Mouse (Mus musculus): Measurements from ENCODE around the gene Itga9. TPM values are rescaled to one million over a fixed set of nuclear protein-coding genes. Genes with fewer than 3 reads are reported as not detected.

Gene Itga9
- polyA plus RNA-seq, 1 experiment: 15.0 TPM

- Histone ChIP-seq H3K27me3 (replicated peaks; ENCODE audit: control insufficient read depth, insufficient read depth, low read length) (no peaks in the 10 kb centered on the region), H3K4me1 (ENCODE audit: control insufficient read depth, insufficient read depth, low read length) (0 out of 2 replicates have a peak, but pooled peaks cover 2% of the 10 kb centered on the region), H3K36me3 (ENCODE audit: control insufficient read depth, insufficient read depth, low read length) (no peaks in the 10 kb centered on the region), H3K27ac (ENCODE audit: insufficient read depth, low read depth, low read length) (no peak overlapping the region), H3K4me3 (ENCODE audit: insufficient read depth, low read depth, low read length) (no peak overlapping the region)
- WGBS: 49% methylated on average over 4 of the region's 4 CpGs
- DNase-seq: no peak
- TF ChIP-seq CTCF (conservative IDR thresholded peaks at IDR 0.05; ENCODE audit: insufficient read depth, insufficient read length, low read depth, low read length) (no peak), POLR2A (IDR thresholded peaks at IDR 0.05; ENCODE audit: low read depth, low read length) (no peak)
These were observed 44.5 kb downstream of the Itga9 start for GRCm38 (mm10) chr9:118650976-118651375.

GRCm38 (mm10) chr9:118651939-118652338, 45.4 kb downstream of the Itga9 start:
- Histone ChIP-seq H3K4me3 (ENCODE audit: insufficient read depth, low read depth, low read length) (no peak overlapping the region), H3K36me3 (ENCODE audit: control insufficient read depth, insufficient read depth, low read length) (no peaks in the 10 kb centered on the region), H3K27ac (ENCODE audit: insufficient read depth, low read depth, low read length) (no peak overlapping the region), H3K4me1 (ENCODE audit: control insufficient read depth, insufficient read depth, low read length) (0 out of 2 replicates have a peak, but pooled peaks cover 2% of the 10 kb centered on the region), H3K27me3 (replicated peaks; ENCODE audit: control insufficient read depth, insufficient read depth, low read length) (no peaks in the 10 kb centered on the region)
- DNase-seq: peak; percentile 34
- TF ChIP-seq POLR2A (IDR thresholded peaks at IDR 0.05; ENCODE audit: low read depth, low read length): no peak
- TF ChIP-seq CTCF (conservative IDR thresholded peaks at IDR 0.05; ENCODE audit: insufficient read depth, insufficient read length, low read depth, low read length): no peak
- WGBS: 78% methylated on average over 2 of the region's 2 CpGs

- 88% methylated on average over 1 of the region's 1 CpGs for WGBS
- TF ChIP-seq CTCF (conservative IDR thresholded peaks at IDR 0.05; ENCODE audit: insufficient read depth, insufficient read length, low read depth, low read length) (no peak), POLR2A (IDR thresholded peaks at IDR 0.05; ENCODE audit: low read depth, low read length) (no peak)
These were observed 46.9 kb downstream of the Itga9 start for GRCm38 (mm10) chr9:118653436-118653835.

DNA sequence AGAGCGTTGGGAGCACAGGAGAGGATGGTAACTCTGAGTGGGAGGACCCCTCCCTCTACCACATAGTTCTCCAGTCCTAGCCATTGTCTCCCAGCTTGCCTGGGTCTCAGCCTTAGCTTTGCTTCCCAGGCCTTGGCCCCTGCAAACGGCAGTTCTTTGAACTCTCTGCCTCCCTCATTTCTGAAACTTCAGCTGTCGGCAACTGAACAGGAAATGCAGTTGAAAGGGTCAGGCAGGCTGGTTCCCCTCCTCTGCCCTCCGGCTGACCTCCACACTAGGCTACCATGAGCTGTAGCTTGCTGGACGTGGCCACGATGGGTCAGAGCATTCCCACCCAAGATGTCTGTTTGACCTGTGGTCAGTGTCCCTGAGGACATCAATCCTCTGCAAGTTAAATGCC, 48.5 kb downstream of the Itga9 start:
- Histone ChIP-seq H3K36me3 (ENCODE audit: control insufficient read depth, insufficient read depth, low read length) (no peaks in the 10 kb centered on the region), H3K27me3 (replicated peaks; ENCODE audit: control insufficient read depth, insufficient read depth, low read length) (no peaks in the 10 kb centered on the region), H3K4me3 (ENCODE audit: insufficient read depth, low read depth, low read length) (no peak overlapping the region), H3K27ac (ENCODE audit: insufficient read depth, low read depth, low read length) (no peak overlapping the region), H3K4me1 (ENCODE audit: control insufficient read depth, insufficient read depth, low read length) (no peaks in the 10 kb centered on the region)
- WGBS: 28% methylated on average over 6 of the region's 6 CpGs
- peak; percentile 67 for DNase-seq
- TF ChIP-seq POLR2A (IDR thresholded peaks at IDR 0.05; ENCODE audit: low read depth, low read length) (no peak), CTCF (conservative IDR thresholded peaks at IDR 0.05; ENCODE audit: insufficient read depth, insufficient read length, low read depth, low read length) (no peak)

More at GRCm38 (mm10) chr9:118653436-118653835, 46.9 kb downstream of the Itga9 start:
- Histone ChIP-seq H3K27ac (ENCODE audit: insufficient read depth, low read depth, low read length) (no peak overlapping the region), H3K4me1 (ENCODE audit: control insufficient read depth, insufficient read depth, low read length) (no peaks in the 10 kb centered on the region), H3K36me3 (ENCODE audit: control insufficient read depth, insufficient read depth, low read length) (no peaks in the 10 kb centered on the region), H3K27me3 (replicated peaks; ENCODE audit: control insufficient read depth, insufficient read depth, low read length) (no peaks in the 10 kb centered on the region), H3K4me3 (ENCODE audit: insufficient read depth, low read depth, low read length) (no peak overlapping the region)
- DNase-seq: no peak

DNA sequence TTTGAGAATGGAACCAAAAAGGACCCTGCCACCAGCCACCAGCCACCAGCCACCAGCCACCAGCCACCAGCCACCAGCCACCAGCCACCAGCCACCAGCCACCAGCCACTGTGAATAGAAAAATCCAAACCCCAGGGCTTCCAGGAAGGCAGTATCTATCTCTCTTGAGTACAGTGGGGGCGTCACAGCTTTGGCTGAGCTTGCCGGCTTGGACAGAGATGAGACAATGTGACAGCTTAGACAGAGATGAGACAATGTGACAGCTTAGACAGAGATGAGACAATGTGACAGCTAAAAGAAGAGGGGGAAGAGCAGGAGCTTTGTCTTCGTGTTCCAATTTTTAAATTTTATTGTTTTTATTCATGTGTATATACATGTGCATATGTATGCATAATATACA, 49.2 kb downstream of the Itga9 start:
- 93% methylated on average over 3 of the region's 3 CpGs for WGBS
- H3K27ac ChIP-seq (ENCODE audit: insufficient read depth, low read depth, low read length): no peak overlapping the region
- no peaks in the 10 kb centered on the region for H3K36me3 ChIP-seq (ENCODE audit: control insufficient read depth, insufficient read depth, low read length)

GRCm38 (mm10) chr9:118658159-118658558, 51.7 kb downstream of the Itga9 start:
- Histone ChIP-seq H3K4me1 (ENCODE audit: control insufficient read depth, insufficient read depth, low read length) (no peaks in the 10 kb centered on the region), H3K36me3 (ENCODE audit: control insufficient read depth, insufficient read depth, low read length) (no peaks in the 10 kb centered on the region), H3K27me3 (replicated peaks; ENCODE audit: control insufficient read depth, insufficient read depth, low read length) (no peaks in the 10 kb centered on the region), H3K27ac (ENCODE audit: insufficient read depth, low read depth, low read length) (no peak overlapping the region), H3K4me3 (ENCODE audit: insufficient read depth, low read depth, low read length) (no peak overlapping the region)
- WGBS: 88% methylated on average over 7 of the region's 7 CpGs
- TF ChIP-seq CTCF (conservative IDR thresholded peaks at IDR 0.05; ENCODE audit: insufficient read depth, insufficient read length, low read depth, low read length) (no peak), POLR2A (IDR thresholded peaks at IDR 0.05; ENCODE audit: low read depth, low read length) (no peak)
- no peak for DNase-seq

More for the DNA sequence above, 49.2 kb downstream of the Itga9 start:
- Histone ChIP-seq H3K4me3 (ENCODE audit: insufficient read depth, low read depth, low read length) (no peak overlapping the region), H3K4me1 (ENCODE audit: control insufficient read depth, insufficient read depth, low read length) (no peaks in the 10 kb centered on the region), H3K27me3 (replicated peaks; ENCODE audit: control insufficient read depth, insufficient read depth, low read length) (no peaks in the 10 kb centered on the region)
- no peak for DNase-seq
- no peak for TF ChIP-seq CTCF (conservative IDR thresholded peaks at IDR 0.05; ENCODE audit: insufficient read depth, insufficient read length, low read depth, low read length)
- TF ChIP-seq POLR2A (IDR thresholded peaks at IDR 0.05; ENCODE audit: low read depth, low read length): no peak

GRCm38 (mm10) chr9:118659809-118660208, 53.3 kb downstream of the Itga9 start:
- Histone ChIP-seq H3K4me3 (ENCODE audit: insufficient read depth, low read depth, low read length) (no peak overlapping the region), H3K27me3 (replicated peaks; ENCODE audit: control insufficient read depth, insufficient read depth, low read length) (no peaks in the 10 kb centered on the region), H3K36me3 (ENCODE audit: control insufficient read depth, insufficient read depth, low read length) (no peaks in the 10 kb centered on the region), H3K27ac (ENCODE audit: insufficient read depth, low read depth, low read length) (no peak overlapping the region), H3K4me1 (ENCODE audit: control insufficient read depth, insufficient read depth, low read length) (no peaks in the 10 kb centered on the region)
- no peak for DNase-seq
- 82% methylated on average over 5 of the region's 5 CpGs for WGBS
- TF ChIP-seq CTCF (conservative IDR thresholded peaks at IDR 0.05; ENCODE audit: insufficient read depth, insufficient read length, low read depth, low read length) (no peak), POLR2A (IDR thresholded peaks at IDR 0.05; ENCODE audit: low read depth, low read length) (no peak)
